Mouse (Mus musculus) neural tube, embryonic 11.5 days (tissue): Measurements from ENCODE around the gene Arhgap20. TPM values are rescaled to one million over a fixed set of nuclear protein-coding genes. Genes with fewer than 3 reads are reported as not detected.

ENCODE experiments used
- ATAC-seq: fragments of 200-750 bp; cut with Nextera tagmentation; 2 replicates; pipeline ENCODE4 v1.8.0; 2017; ENCODE audit warnings: moderate number of reproducible peaks, mild to moderate bottlenecking, moderate TSS enrichment, moderate library complexity; ENCODE audit not compliant: insufficient read depth, low FRiP score, low TSS enrichment
- DNase-seq: peaks from one replicate; pipeline ENCODE4 v3.0.0-alpha.2; 2015; ENCODE audit warnings: low spot score
- H3K27ac ChIP-seq: fragments of 300-500 bp; sonication (generic); 2 replicates; pipeline ENCODE4 v1.5.1; 2014; ENCODE audit warnings: low read depth, mild to moderate bottlenecking, low read length
- H3K27me3 ChIP-seq: fragments of 300-500 bp; sonication (generic); 2 replicates; pipeline ENCODE4 v1.6.1; 2014; ENCODE audit warnings: mild to moderate bottlenecking, low read length, mixed read lengths; ENCODE audit not compliant: control insufficient read depth, insufficient read depth
- H3K36me3 ChIP-seq: fragments of 300-500 bp; sonication (generic); 2 replicates; pipeline ENCODE4 v1.6.1; 2014; ENCODE audit warnings: mild to moderate bottlenecking, low read length, moderate library complexity, mixed read lengths; ENCODE audit not compliant: control insufficient read depth, insufficient read depth
- H3K4me1 ChIP-seq: fragments of 300-500 bp; sonication (generic); 2 replicates; pipeline ENCODE4 v1.6.1; 2014; ENCODE audit warnings: low read length, mixed read lengths; ENCODE audit not compliant: control insufficient read depth, insufficient read depth
- H3K4me2 ChIP-seq: fragments of 300-500 bp; sonication (generic); 2 replicates; pipeline ENCODE4 v1.6.1; 2014; ENCODE audit warnings: low read depth, mild to moderate bottlenecking, moderate library complexity
- H3K4me3 ChIP-seq: fragments of 300-500 bp; sonication (generic); 2 replicates; pipeline ENCODE4 v1.5.1; 2014; ENCODE audit warnings: low read depth, low read length
- H3K9ac ChIP-seq: fragments of 300-500 bp; sonication (generic); 2 replicates; pipeline ENCODE4 v1.6.1; 2014; ENCODE audit warnings: mild to moderate bottlenecking, low read length
- H3K9me3 ChIP-seq: fragments of 300-500 bp; sonication (generic); 2 replicates; pipeline ENCODE4 v1.6.1; 2016; ENCODE audit warnings: low read length; ENCODE audit not compliant: control insufficient read depth
- WGBS: fragments of 180-500 bp; shearing (Covaris S2); extraction: QIAGEN DNeasy Blood & Tissue Kit; methylation state at CpG from one replicate; pipeline ENCODE4 v1.1.7; 2014; 5-methylcytosine and 5-hydroxymethylcytosine counted together
- polyA plus RNA-seq: library from polyadenylated mRNA; unstranded; fragments of >200 nt; fragmentation: Nextera tagmentation; extraction: Ambion mirVana; gene quantifications from 2 replicates; pipeline ENCODE4 v1.2.1, GENCODE M21; 2014

Arhgap20 gene
- polyA plus RNA-seq, 1 experiment from 2014 or later = 7.1 TPM

- peak; percentile 22 for DNase-seq
- Histone ChIP-seq H3K36me3 (no peaks in the 10 kb centered on the region), H3K4me2 (no peak overlapping the region), H3K9ac (no peak overlapping the region), H3K27me3 (no peaks in the 10 kb centered on the region), H3K27ac (no peak overlapping the region), H3K4me3 (no peak overlapping the region), H3K9me3 (no peaks in the 10 kb centered on the region), H3K4me1 (no peaks in the 10 kb centered on the region)
- ATAC-seq = no peak
- WGBS = 50% methylated on average over 4 of the region's 4 CpGs
Observed at GRCm38 (mm10) chr9:51874348-51874747, 109.2 kb downstream of the Arhgap20 start.

DNA sequence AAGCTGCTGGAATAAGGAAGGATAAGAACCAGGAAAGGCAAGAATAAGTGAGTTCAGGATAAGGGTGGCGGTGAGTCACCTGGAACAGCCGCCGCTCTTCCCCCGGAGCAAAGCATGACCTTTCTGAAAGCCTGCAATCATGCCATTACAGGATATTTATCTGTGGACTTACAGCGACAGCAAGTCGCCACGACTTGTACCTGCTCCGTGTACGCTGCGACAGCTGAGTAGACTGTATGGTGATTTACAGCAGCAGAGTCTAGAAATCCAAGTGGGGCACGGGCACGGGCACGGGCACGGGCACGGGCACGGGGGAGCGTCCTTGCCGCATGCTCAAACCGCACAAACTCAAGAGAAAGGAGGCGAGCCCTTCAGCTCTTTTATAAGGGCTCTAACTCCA is 110.4 kb downstream of the Arhgap20 start:
- Histone ChIP-seq H3K9ac (no peak overlapping the region), H3K27ac (no peak overlapping the region)
- 86% methylated on average over 20 of the region's 20 CpGs for WGBS

GRCm38 (mm10) chr9:51881386-51881785 is 116.2 kb downstream of the Arhgap20 start:
- Histone ChIP-seq H3K9ac (no peak overlapping the region), H3K9me3 (no peaks in the 10 kb centered on the region), H3K4me1 (no peaks in the 10 kb centered on the region), H3K36me3 (no peaks in the 10 kb centered on the region), H3K27me3 (no peaks in the 10 kb centered on the region), H3K27ac (no peak overlapping the region), H3K4me3 (no peak overlapping the region), H3K4me2 (no peak overlapping the region)
- ATAC-seq (no peak), DNase-seq (peak; percentile 43)
- WGBS = 48% methylated on average over 4 of the region's 4 CpGs

More for the DNA sequence above, 110.4 kb downstream of the Arhgap20 start:
- no peaks in the 10 kb centered on the region for H3K27me3 ChIP-seq
- ATAC-seq (no peak), DNase-seq (no peak)
- H3K36me3 ChIP-seq = no peaks in the 10 kb centered on the region
- H3K4me3 ChIP-seq = no peak overlapping the region
- H3K4me2 ChIP-seq = no peak overlapping the region
- H3K9me3 ChIP-seq = no peaks in the 10 kb centered on the region
- H3K4me1 ChIP-seq = no peaks in the 10 kb centered on the region

DNA sequence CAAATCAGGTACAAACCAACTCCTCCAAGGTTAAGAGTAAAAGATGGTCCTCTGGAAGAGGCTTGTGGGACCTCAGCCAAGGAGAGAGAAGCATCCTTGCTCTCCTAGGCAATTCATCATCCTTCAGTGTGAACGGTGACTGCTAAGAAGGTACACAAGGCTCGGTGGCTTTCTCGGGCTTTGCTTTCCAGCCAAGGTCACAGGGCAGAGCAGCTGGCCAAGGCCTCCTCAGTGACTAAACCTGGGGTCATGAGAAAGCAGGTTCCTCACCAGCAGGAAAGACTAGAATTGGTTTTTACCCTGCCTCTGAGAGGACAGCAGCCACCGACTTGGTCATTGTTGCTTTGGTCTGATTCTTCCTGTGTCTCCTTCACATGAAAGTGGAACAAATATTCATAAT is 116.7 kb downstream of the Arhgap20 start:
- Histone ChIP-seq H3K9ac (no peak overlapping the region), H3K4me1 (no peaks in the 10 kb centered on the region), H3K27ac (no peak overlapping the region), H3K36me3 (no peaks in the 10 kb centered on the region), H3K27me3 (no peaks in the 10 kb centered on the region), H3K9me3 (no peaks in the 10 kb centered on the region), H3K4me2 (no peak overlapping the region), H3K4me3 (no peak overlapping the region)
- DNase-seq (no peak), ATAC-seq (no peak)
- 61% methylated on average over 4 of the region's 4 CpGs for WGBS

- no peak overlapping the region for H3K27ac ChIP-seq
- no peak overlapping the region for H3K4me2 ChIP-seq
- H3K36me3 ChIP-seq = no peaks in the 10 kb centered on the region
- DNase-seq (no peak), ATAC-seq (no peak)
- H3K4me3 ChIP-seq = no peak overlapping the region
- no peaks in the 10 kb centered on the region for H3K9me3 ChIP-seq
- H3K9ac ChIP-seq = no peak overlapping the region
- no peaks in the 10 kb centered on the region for H3K27me3 ChIP-seq
- 86% methylated on average over 4 of the region's 4 CpGs for WGBS
- H3K4me1 ChIP-seq = no peaks in the 10 kb centered on the region
Observed at GRCm38 (mm10) chr9:51883319-51883718, 118.2 kb downstream of the Arhgap20 start.

DNA sequence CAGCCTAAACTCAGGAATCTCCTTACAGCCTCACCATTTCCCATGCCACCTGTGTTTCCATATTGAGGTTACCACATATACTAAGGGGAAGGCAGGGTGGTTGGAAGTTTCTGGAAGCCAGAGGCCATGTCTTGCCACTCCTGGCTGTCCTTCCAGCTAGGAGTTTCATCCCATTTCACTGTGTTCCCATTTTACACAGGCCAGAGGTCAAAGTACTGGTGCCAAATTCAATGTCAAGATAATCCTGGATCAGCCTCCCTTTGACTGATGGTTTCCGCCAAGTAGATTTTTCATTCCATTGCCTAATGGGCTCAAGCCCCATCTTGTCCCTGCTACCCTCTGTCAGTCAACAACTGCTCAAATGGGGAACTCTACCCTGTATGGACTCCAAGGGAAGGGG is 127.8 kb downstream of the Arhgap20 start:
- H3K4me2 ChIP-seq = no peak overlapping the region
- no peaks in the 10 kb centered on the region for H3K36me3 ChIP-seq
- H3K4me3 ChIP-seq = no peak overlapping the region
- 91% methylated on average over 1 of the region's 1 CpGs for WGBS
- no peaks in the 10 kb centered on the region for H3K9me3 ChIP-seq
- ATAC-seq (no peak), DNase-seq (no peak)
- no peaks in the 10 kb centered on the region for H3K27me3 ChIP-seq
- no peaks in the 10 kb centered on the region for H3K4me1 ChIP-seq
- H3K27ac ChIP-seq = no peak overlapping the region
- no peak overlapping the region for H3K9ac ChIP-seq

Other genes with a start within 250 kb of the Arhgap20 start
- gene Fdx1, start 198.2 kb downstream of the Arhgap20 start, polyA plus RNA-seq = 41.7 and 46.4 TPM in 2 replicates